Mouse (Mus musculus) neural tube, embryonic 10.5 days (tissue): ENCODE results near the gene Erbb3.
"Not testable (repeated sequence)": the region's sequence is repeated elsewhere in the genome, so short reads cannot be mapped to it uniquely, and the experiment has no call there.

Experiments used
- DNase-seq: peaks from one replicate; pipeline ENCODE4 v3.0.0-alpha.2; 2017; ENCODE audit warnings: low spot score; ENCODE audit errors: extremely low spot score

The Erbb3 gene

GRCm38 (mm10) chr10:128589464-128590192 lies at the start of gene Erbb3:
TSS of gene Erbb3 (minus strand) at chr10:128589652.
- DNase-seq, result peak; percentile 55

GRCm38 (mm10) chr10:128637011-128637410 lies 47.6 kb upstream of the Erbb3 start:
- DNase-seq, result peak; percentile 29

GRCm38 (mm10) chr10:128636561-128636960 lies 47.1 kb upstream of the Erbb3 start:
- no peak for DNase-seq

- DNase-seq, result no peak
Measured at GRCm38 (mm10) chr10:128635697-128636096, 46.2 kb upstream of the Erbb3 start.

GRCm38 (mm10) chr10:128631571-128631970 lies 42.1 kb upstream of the Erbb3 start:
- DNase-seq, result no peak

GRCm38 (mm10) chr10:128630306-128630705 lies 40.9 kb upstream of the Erbb3 start:
- not testable (repeated sequence) for DNase-seq

- no peak for DNase-seq
Measured at GRCm38 (mm10) chr10:128629746-128630145, 40.3 kb upstream of the Erbb3 start.

- no peak for DNase-seq
Measured at GRCm38 (mm10) chr10:128627398-128628317, 38.2 kb upstream of the Erbb3 start.

- DNase-seq, result peak; percentile 77
Measured at GRCm38 (mm10) chr10:128626311-128627310, 37.2 kb upstream of the Erbb3 start, which contains the start of gene Rps26. TSS of gene Rps26 (minus strand) at chr10:128626747.

- no peak for DNase-seq
Measured at GRCm38 (mm10) chr10:128625287-128625894, 35.9 kb upstream of the Erbb3 start.

GRCm38 (mm10) chr10:128623106-128623613 lies 33.7 kb upstream of the Erbb3 start:
- not testable (repeated sequence) for DNase-seq

GRCm38 (mm10) chr10:128622702-128623101 lies 33.2 kb upstream of the Erbb3 start:
- no peak for DNase-seq

- no peak for DNase-seq
Measured at GRCm38 (mm10) chr10:128621986-128622520, 32.6 kb upstream of the Erbb3 start.

GRCm38 (mm10) chr10:128620241-128620640 lies 30.8 kb upstream of the Erbb3 start:
- no peak for DNase-seq

- not testable (repeated sequence) for DNase-seq
Measured at GRCm38 (mm10) chr10:128619148-128619547, 29.7 kb upstream of the Erbb3 start.

GRCm38 (mm10) chr10:128618570-128618969 lies 29.1 kb upstream of the Erbb3 start:
- DNase-seq, result no peak

- not testable (repeated sequence) for DNase-seq
Measured at GRCm38 (mm10) chr10:128615798-128616448, 26.5 kb upstream of the Erbb3 start.

- DNase-seq, result no peak
Measured at GRCm38 (mm10) chr10:128614934-128615333, 25.5 kb upstream of the Erbb3 start.

GRCm38 (mm10) chr10:128613820-128614219 lies 24.4 kb upstream of the Erbb3 start:
- DNase-seq, result not testable (repeated sequence)

GRCm38 (mm10) chr10:128613154-128613440 lies 23.6 kb upstream of the Erbb3 start:
- no peak for DNase-seq
